In genomic region chr10:8926295-8926694, GRCm38 (mm10) we compare ENCODE assay signal across 21 mouse cellular contexts. TPM values are rescaled to one million over a fixed set of nuclear protein-coding genes. Genes with fewer than 3 reads are reported as not detected.
A peak's percentile ranks its signal among the peaks of the same experiment; 100 is the strongest.
DNase-seq lines count a peak whose midpoint lies in the region; ATAC-seq and TF ChIP-seq lines count a peak whose summit lies in the region.
"Had no signal": no experiment of that assay in that cellular context is flagged by ENCODE, and none has a peak within 500 bp of the region (broad histone marks: within the 10 kb centered on the region; RNA-seq: fewer than 3 reads in every experiment).

No protein-coding gene starts in this region.

- no peaks in the 10 kb centered on the region for H3K36me3 ChIP-seq in spleen, adult 2 months (ENCODE audit: control insufficient read depth, insufficient read depth, low read length)
- H3K36me3 ChIP-seq in macrophage (ENCODE audit: inconsistent target), result no peaks in the 10 kb centered on the region
- H3K36me3 ChIP-seq: embryonic facial prominence, embryonic 13.5 days; forebrain, embryonic 12.5 days; heart, embryonic 13.5 days; hindbrain, embryonic 15.5 days had no signal

- H3K79me2 ChIP-seq in macrophage (ENCODE audit: inconsistent target), result no peaks in the 10 kb centered on the region

- H3K27me3 ChIP-seq in spleen, adult 2 months (ENCODE audit: control insufficient read depth, insufficient read depth, low read length), result no peaks in the 10 kb centered on the region
- H3K27me3 ChIP-seq: embryonic facial prominence, embryonic 13.5 days; forebrain, embryonic 12.5 days; heart, embryonic 13.5 days; hindbrain, embryonic 15.5 days had no signal

- no peak for TF ChIP-seq CTCF in spleen, adult 2 months (IDR thresholded peaks at IDR 0.05; ENCODE audit: extremely low read depth, insufficient read depth, insufficient read length, insufficient replicate concordance)

- WGBS in spleen, adult 2 months, result 33% methylated on average over 3 of the region's 3 CpGs
- WGBS in macrophage (ENCODE audit: missing documents), result 24% methylated on average over 3 of the region's 3 CpGs

- DNase-seq in spleen, adult 2 months (ENCODE audit: low read depth in 1 of 2, low spot score in 2 of 2), result no peak
- no peak for DNase-seq in spleen, postnatal 4 days (ENCODE audit: low spot score in 2 of 2)
- DNase-seq in urinary bladder, postnatal 14 days (ENCODE audit: low spot score), result no peak
- no peak for DNase-seq in cerebellum, adult 11-12 months
- DNase-seq in frontal cortex, postnatal 25 days (ENCODE audit: low spot score in 2 of 2), result no peak
- DNase-seq: adrenal gland, postnatal 10 days; cerebellum, adult 2 months; cerebellum, postnatal 10 days; forebrain, postnatal 0 days; gastrocnemius, adult 2 months; gastrocnemius, postnatal 25 days; heart, adult 11 months; heart, postnatal 36 days had no signal

- peak overlapping the region; percentile 47; the same call in 1 of the 2 replicates for H3K27ac ChIP-seq in spleen, adult 2 months (ENCODE audit: insufficient read depth, low read length)
- peak overlapping the region; percentile 88 for H3K27ac ChIP-seq in macrophage
- H3K27ac ChIP-seq: embryonic facial prominence, embryonic 13.5 days; forebrain, embryonic 12.5 days; gastrocnemius, adult 2 months; heart, embryonic 13.5 days; hindbrain, embryonic 15.5 days had no signal

- peak; percentile 77 for ATAC-seq in monocyte, adult 5-6 weeks (replicated peaks; ENCODE audit: insufficient number of reproducible peaks, low FRiP score, low TSS enrichment, poor library complexity, severe bottlenecking)
- ATAC-seq: CD4-positive, CD25-positive, alpha-beta regulatory T cell, adult 4 months; forebrain, postnatal 0 days had no signal

- TF ChIP-seq POLR2A in spleen, adult 2 months (IDR thresholded peaks at IDR 0.05; ENCODE audit: low read depth, low read length), result no peak

- peaks cover 5% of the 10 kb centered on the region for H3K4me1 ChIP-seq in spleen, adult 2 months (ENCODE audit: control insufficient read depth, insufficient read depth, insufficient read length)

- no peak overlapping the region for H3K4me3 ChIP-seq in spleen, adult 2 months (ENCODE audit: extremely low read depth, insufficient read depth, insufficient read length)
- H3K4me3 ChIP-seq in macrophage (ENCODE audit: inconsistent target), result no peak overlapping the region
- H3K4me3 ChIP-seq: embryonic facial prominence, embryonic 13.5 days; forebrain, embryonic 12.5 days; gastrocnemius, adult 2 months; heart, embryonic 13.5 days; hindbrain, embryonic 15.5 days had no signal

RNA-seq across cellular contexts. Expression of gene Sash1, which starts 40.4 kb away (rescaled TPM):
- 9.8 and 12.5 TPM in 2 replicates for polyA plus RNA-seq in spleen, adult 2 months (2012; rRNA removed)
- total RNA-seq in macrophage (2018; cell fraction: chromatin; rRNA removed), result 1,000 to 10,000 TPM in 4 of 26 experiments, 100 to 1,000 TPM in 22; 448 to 1,370 (median 593) TPM
- total RNA-seq in macrophage (2018; cell fraction: cytosol; rRNA removed), result 100 to 1,000 TPM; 123 to 274 (median 157) TPM
- 100 to 1,000 TPM; 308 to 672 (median 443) TPM for total RNA-seq in macrophage (2018; cell fraction: nucleus; rRNA removed)
- 73.7 to 118 TPM (median 76.8 TPM) in 3 replicates for polyA plus RNA-seq in macrophage (2018)
- total RNA-seq in monocyte, adult 5-6 weeks (2017), result 3.2 to 4.5 TPM (median 4.5 TPM) in 3 replicates
- total RNA-seq: MEL had no signal
- polyA plus RNA-seq: CD4-positive, CD25-positive, alpha-beta regulatory T cell, adult 4 months had no signal
